In genomic region chr4:107674322-107674644, GRCm38 (mm10) we compare ENCODE assay signal across 10 mouse cellular contexts. TPM values are rescaled to one million over a fixed set of nuclear protein-coding genes. Genes with fewer than 3 reads are reported as not detected.
DNase-seq lines count a peak whose midpoint lies in the region; ATAC-seq and TF ChIP-seq lines count a peak whose summit lies in the region.
"Had no signal": no experiment of that assay in that cellular context is flagged by ENCODE, and none has a peak within 500 bp of the region (broad histone marks: within the 10 kb centered on the region; RNA-seq: fewer than 3 reads in every experiment).

No protein-coding gene starts in this region.

- no peak for ATAC-seq in embryonic facial prominence, embryonic 12.5 days (ENCODE audit: insufficient number of reproducible peaks, insufficient read depth, low FRiP score, low TSS enrichment)
- ATAC-seq in hindbrain, embryonic 16.5 days, result no peak
- peak; percentile 41; the same call in 1 of the 2 replicates for ATAC-seq in midbrain, embryonic 14.5 days (ENCODE audit: low FRiP score, low TSS enrichment)
- ATAC-seq in lung, postnatal 0 days, result no peak

- DNase-seq in forebrain, embryonic 10.5 days (ENCODE audit: extremely low spot score, low spot score), result no peak
- DNase-seq in midbrain, embryonic 14.5 days, result no peak
- no peak for DNase-seq in frontal cortex, postnatal 25 days (ENCODE audit: low spot score in 2 of 2)
- DNase-seq in lung, postnatal 0 days (ENCODE audit: low spot score), result no peak
- no peak for DNase-seq in layer of hippocampus, adult 18-20 months (ENCODE audit: low spot score in 2 of 2)

- peaks cover 12% of the 10 kb centered on the region for H3K4me1 ChIP-seq in embryonic facial prominence, embryonic 12.5 days
- peaks cover 28% of the 10 kb centered on the region for H3K4me1 ChIP-seq in forebrain, embryonic 10.5 days
- H3K4me1 ChIP-seq in hindbrain, embryonic 16.5 days (ENCODE audit: control insufficient read depth, insufficient read depth, low read depth, low read length), result peaks cover 6% of the 10 kb centered on the region
- H3K4me1 ChIP-seq in midbrain, embryonic 14.5 days (ENCODE audit: control insufficient read depth, insufficient read depth, low read length), result peaks cover 22% of the 10 kb centered on the region
- H3K4me1 ChIP-seq in lung, postnatal 0 days (ENCODE audit: insufficient read depth, low read depth, low read length), result no peaks in the 10 kb centered on the region

- H3K36me3 ChIP-seq in embryonic facial prominence, embryonic 12.5 days, result no peaks in the 10 kb centered on the region
- H3K36me3 ChIP-seq in forebrain, embryonic 10.5 days (replicated peaks), result no peaks in the 10 kb centered on the region
- H3K36me3 ChIP-seq in hindbrain, embryonic 16.5 days (ENCODE audit: control insufficient read depth, insufficient read depth, low read length), result no peaks in the 10 kb centered on the region
- no peaks in the 10 kb centered on the region for H3K36me3 ChIP-seq in midbrain, embryonic 14.5 days (ENCODE audit: control insufficient read depth, insufficient read depth, low read length)
- no peaks in the 10 kb centered on the region for H3K36me3 ChIP-seq in lung, postnatal 0 days (ENCODE audit: insufficient read depth, low read length)
- H3K36me3 ChIP-seq: lung, embryonic 15.5 days had no signal

- no peak overlapping the region for H3K4me3 ChIP-seq in embryonic facial prominence, embryonic 12.5 days
- peak overlapping the region; percentile 25; the same call in 1 of the 2 replicates for H3K4me3 ChIP-seq in forebrain, embryonic 10.5 days
- no peak overlapping the region for H3K4me3 ChIP-seq in hindbrain, embryonic 16.5 days (ENCODE audit: low read length)
- H3K4me3 ChIP-seq in midbrain, embryonic 14.5 days (replicated peaks; ENCODE audit: low read depth, low read length), result no peak overlapping the region
- H3K4me3 ChIP-seq in lung, postnatal 0 days (ENCODE audit: low read depth, low read length), result no peak overlapping the region
- H3K4me3 ChIP-seq: lung, embryonic 15.5 days had no signal

- H3K27me3 ChIP-seq in embryonic facial prominence, embryonic 12.5 days, result peaks cover 16% of the 10 kb centered on the region; the same call in 1 of the 2 replicates
- peaks cover 81% of the 10 kb centered on the region for H3K27me3 ChIP-seq in forebrain, embryonic 10.5 days (ENCODE audit: poor library complexity, severe bottlenecking)
- no peaks in the 10 kb centered on the region for H3K27me3 ChIP-seq in hindbrain, embryonic 16.5 days (replicated peaks; ENCODE audit: control insufficient read depth, insufficient read depth, low read length)
- H3K27me3 ChIP-seq in midbrain, embryonic 14.5 days (ENCODE audit: control insufficient read depth, insufficient read depth, low read length), result peaks cover 12% of the 10 kb centered on the region; the same call in 1 of the 2 replicates
- 0 out of 2 replicates have a peak, but pooled peaks cover 5% of the 10 kb centered on the region for H3K27me3 ChIP-seq in lung, postnatal 0 days (replicated peaks; ENCODE audit: insufficient read depth, low read length)

- no peak for TF ChIP-seq CTCF in lung, postnatal 0 days (IDR thresholded peaks at IDR 0.05)

- no peaks in the 10 kb centered on the region for H3K9me3 ChIP-seq in embryonic facial prominence, embryonic 12.5 days
- no peaks in the 10 kb centered on the region for H3K9me3 ChIP-seq in forebrain, embryonic 10.5 days
- H3K9me3 ChIP-seq in hindbrain, embryonic 16.5 days (ENCODE audit: control insufficient read depth, low read length), result no peaks in the 10 kb centered on the region
- no peaks in the 10 kb centered on the region for H3K9me3 ChIP-seq in midbrain, embryonic 14.5 days (ENCODE audit: control insufficient read depth, low read length)
- H3K9me3 ChIP-seq in lung, postnatal 0 days (ENCODE audit: low read length), result no peaks in the 10 kb centered on the region
- H3K9me3 ChIP-seq: lung, embryonic 15.5 days had no signal

- WGBS in embryonic facial prominence, embryonic 12.5 days, result 17% methylated on average over 5 of the region's 5 CpGs
- 33% methylated on average over 5 of the region's 5 CpGs for WGBS in forebrain, embryonic 10.5 days
- 26% methylated on average over 5 of the region's 5 CpGs for WGBS in hindbrain, embryonic 16.5 days
- 25% methylated on average over 5 of the region's 5 CpGs for WGBS in midbrain, embryonic 14.5 days
- 18% methylated on average over 5 of the region's 5 CpGs for WGBS in lung, postnatal 0 days

- H3K4me2 ChIP-seq in embryonic facial prominence, embryonic 12.5 days (replicated peaks), result peak overlapping the region; percentile 34
- peak overlapping the region; percentile 48 for H3K4me2 ChIP-seq in hindbrain, embryonic 16.5 days (ENCODE audit: low read length)
- peak overlapping the region; percentile 40 for H3K4me2 ChIP-seq in midbrain, embryonic 14.5 days (ENCODE audit: low read length)
- no peak overlapping the region for H3K4me2 ChIP-seq in lung, postnatal 0 days (replicated peaks; ENCODE audit: low read depth, low read length)
- H3K4me2 ChIP-seq: heart, embryonic 11.5 days; lung, embryonic 15.5 days had no signal

- H3K9ac ChIP-seq in embryonic facial prominence, embryonic 12.5 days, result no peak overlapping the region
- no peak overlapping the region for H3K9ac ChIP-seq in hindbrain, embryonic 16.5 days (ENCODE audit: low read depth, low read length)
- no peak overlapping the region for H3K9ac ChIP-seq in midbrain, embryonic 14.5 days (replicated peaks; ENCODE audit: low read length)
- H3K9ac ChIP-seq in lung, postnatal 0 days (replicated peaks; ENCODE audit: low read depth), result no peak overlapping the region
- H3K9ac ChIP-seq: lung, embryonic 15.5 days had no signal

- no peak overlapping the region for H3K27ac ChIP-seq in embryonic facial prominence, embryonic 12.5 days
- H3K27ac ChIP-seq in forebrain, embryonic 10.5 days, result peak overlapping the region; percentile 72
- peak overlapping the region; percentile 55; the same call in 1 of the 2 replicates for H3K27ac ChIP-seq in hindbrain, embryonic 16.5 days (ENCODE audit: low read depth, low read length)
- H3K27ac ChIP-seq in midbrain, embryonic 14.5 days (replicated peaks; ENCODE audit: low read depth, low read length), result peak overlapping the region; percentile 89
- H3K27ac ChIP-seq in lung, postnatal 0 days (ENCODE audit: low read length), result no peak overlapping the region
- H3K27ac ChIP-seq: lung, embryonic 15.5 days had no signal

- no peak for TF ChIP-seq EP300 in lung, postnatal 0 days (IDR thresholded peaks at IDR 0.05)

RNA-seq across cellular contexts. Expression of gene Dmrtb1, which starts 9.7 kb away (rescaled TPM):
- 2.1 and 2.6 TPM in 2 replicates for polyA plus RNA-seq in embryonic facial prominence, embryonic 12.5 days (2016; fragmentation: Nextera tagmentation; extraction: Ambion mirVana)
- polyA plus RNA-seq in forebrain, embryonic 10.5 days (2016; fragmentation: Nextera tagmentation; extraction: Ambion mirVana), result 0.87 and 2.7 TPM in 2 replicates
- 10.9 and 15.8 TPM in 2 replicates for polyA plus RNA-seq in hindbrain, embryonic 16.5 days (2015; fragmentation: Nextera tagmentation; extraction: Ambion mirVana)
- 35.7 and 55.3 TPM in 2 replicates for polyA plus RNA-seq in midbrain, embryonic 14.5 days (2014; fragmentation: Nextera tagmentation; extraction: Ambion mirVana)
- 0.08 TPM in 1 of 2 replicates, not detected in the other for polyA plus RNA-seq in lung, postnatal 0 days (2015; fragmentation: Nextera tagmentation; extraction: Ambion mirVana)
- under 1 TPM; 0.40 to 0.43 TPM for total RNA-seq in layer of hippocampus, adult 18-20 months (2021)
- polyA plus RNA-seq: activated CD4-positive, CD25-positive, alpha-beta regulatory T cell, adult 4 months; heart, embryonic 11.5 days; lung, embryonic 15.5 days had no signal

Comparison
In these comparisons a context has a peak if more than half of its experiments do, and no peak if none do; other contexts are left out.
1. H3K27ac ChIP-seq: peak in forebrain, embryonic 10.5 days (single experiment), hindbrain, embryonic 16.5 days (single experiment) and midbrain, embryonic 14.5 days (single experiment); none in embryonic facial prominence, embryonic 12.5 days (single experiment) and lung, postnatal 0 days (single experiment).